Mouse (Mus musculus) mesoderm, embryonic 11.5 days (tissue): ENCODE measurements around the gene Armc6.
A peak's percentile ranks its signal among the peaks of the same experiment; 100 is the strongest.

ENCODE experiments used
- DNase-seq: peaks from one replicate; pipeline ENCODE4 v3.0.0-alpha.2; 2012; ENCODE audit warnings: low read depth, low spot score

Gene Armc6

GRCm38 (mm10) chr8:70195762-70196161 lies 38.5 kb downstream of the Armc6 start:
- no peak for DNase-seq

- DNase-seq, result no peak
Measured at GRCm38 (mm10) chr8:70194191-70194590, 40.1 kb downstream of the Armc6 start.

DNA sequence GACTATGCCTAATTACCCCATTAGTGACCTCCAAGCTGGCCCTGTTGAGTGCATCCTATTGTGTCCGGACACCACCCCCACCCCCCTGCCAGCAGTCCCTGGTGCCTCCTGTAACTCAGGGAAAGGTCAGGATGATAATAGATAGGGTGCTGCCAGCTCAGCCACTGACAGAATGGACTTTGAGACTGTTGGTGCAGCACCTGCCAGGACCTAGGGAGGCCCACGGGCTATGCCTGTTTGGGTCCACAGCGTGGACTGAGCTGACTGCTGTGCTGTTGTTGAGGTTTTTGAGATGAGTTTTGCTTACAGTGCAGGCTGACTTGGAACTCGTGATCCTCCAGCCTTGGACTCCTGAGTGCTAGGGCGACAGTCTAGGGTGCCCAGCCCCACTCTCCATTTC lies 41.0 kb downstream of the Armc6 start:
- no peak for DNase-seq

DNA sequence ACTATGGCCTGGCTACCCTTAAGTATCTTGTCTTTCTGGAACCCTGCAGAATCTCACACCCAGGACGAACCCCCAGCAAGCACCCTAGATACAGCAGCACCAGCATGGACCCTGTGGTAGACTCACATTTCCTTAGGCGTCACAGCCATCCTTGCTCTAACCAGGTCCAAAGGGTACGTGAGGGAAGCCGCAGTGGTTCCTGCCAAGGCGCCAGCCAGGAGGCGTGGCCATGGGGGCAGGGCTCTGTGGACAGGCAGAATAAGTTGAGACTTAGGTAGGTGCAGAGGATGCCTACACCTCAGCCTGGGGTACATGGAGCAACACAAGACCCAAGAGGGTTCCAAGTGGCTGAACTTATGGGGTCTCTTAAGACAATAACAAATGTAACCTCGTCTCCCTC lies 45.6 kb downstream of the Armc6 start:
- no peak for DNase-seq

DNA sequence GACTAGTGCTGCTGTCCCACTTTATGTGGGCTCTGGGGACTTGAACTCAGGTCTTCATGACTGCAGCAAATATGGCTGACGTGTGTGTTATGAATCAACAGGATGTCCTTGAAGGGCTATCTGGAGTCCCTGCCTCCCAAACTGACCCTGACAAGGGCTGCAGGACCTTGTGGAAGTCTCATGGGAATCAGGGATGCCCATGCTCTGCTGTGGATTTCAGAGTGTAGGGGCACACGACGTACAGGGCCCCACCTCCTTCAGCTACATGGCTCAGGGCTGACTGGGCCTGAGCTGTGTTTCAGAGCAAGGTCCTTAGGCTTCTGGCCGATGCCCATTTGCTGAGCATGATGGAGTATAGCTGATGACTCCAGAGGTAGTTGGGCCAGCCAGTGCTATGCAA lies 51.1 kb downstream of the Armc6 start:
- no peak for DNase-seq

DNA sequence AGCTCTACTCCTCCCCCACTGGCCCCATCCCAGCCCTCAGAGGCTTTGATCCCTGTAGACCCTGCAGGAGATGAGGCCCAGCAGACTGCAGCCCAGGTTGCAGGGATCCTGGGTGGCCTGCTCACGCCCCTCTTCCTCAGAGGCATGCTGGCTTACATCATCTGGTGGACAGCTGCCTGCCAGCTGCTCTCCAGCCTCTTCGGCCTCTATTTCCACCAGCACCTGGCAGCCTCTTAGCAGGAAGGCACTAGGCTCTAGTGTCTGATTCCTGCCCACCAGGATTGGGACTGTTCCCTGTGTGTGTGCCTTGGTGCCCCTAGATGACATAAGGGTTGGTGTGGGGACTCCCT lies 52.4 kb downstream of the Armc6 start:
- peak; percentile 45 for DNase-seq

GRCm38 (mm10) chr8:70181212-70181902 lies 52.9 kb downstream of the Armc6 start:
- DNase-seq, result no peak

GRCm38 (mm10) chr8:70179082-70179481 lies 55.2 kb downstream of the Armc6 start:
- DNase-seq, result no peak

- DNase-seq, result no peak
Measured at GRCm38 (mm10) chr8:70178231-70178630, 56.0 kb downstream of the Armc6 start.

- no peak for DNase-seq
Measured at GRCm38 (mm10) chr8:70174079-70174478, 60.2 kb downstream of the Armc6 start.

- no peak for DNase-seq
Measured at GRCm38 (mm10) chr8:70173320-70173719, 60.9 kb downstream of the Armc6 start.

GRCm38 (mm10) chr8:70172043-70172681 lies 62.1 kb downstream of the Armc6 start, which contains the start of gene Tmem161a:
Gene Tmem161a (plus strand): TSS chr8:70172356.
- peak; percentile 94 for DNase-seq

DNA sequence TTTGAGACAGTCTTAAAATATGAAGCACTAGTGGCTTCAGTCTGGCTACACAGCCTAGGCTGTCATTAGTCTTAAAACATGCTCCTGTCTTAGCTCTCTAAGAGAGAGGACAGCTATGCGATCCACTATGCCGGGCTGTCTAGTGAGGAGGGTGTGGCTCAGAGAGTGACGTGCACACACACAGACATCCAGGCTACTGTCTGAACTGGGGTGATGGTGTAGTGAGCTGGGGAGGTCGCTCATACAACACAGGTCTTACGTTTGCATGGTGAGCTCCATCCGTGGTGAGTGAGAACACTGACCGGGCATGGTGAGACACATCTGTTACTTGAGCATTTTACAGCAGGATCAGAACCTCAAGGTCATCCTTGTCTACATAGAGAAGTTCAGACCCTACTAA lies 63.0 kb downstream of the Armc6 start:
- DNase-seq, result no peak

GRCm38 (mm10) chr8:70170748-70171147 lies 63.5 kb downstream of the Armc6 start:
- no peak for DNase-seq
